Mouse (Mus musculus): Measurements from ENCODE around the gene Man1c1.

The Man1c1 gene

DNA sequence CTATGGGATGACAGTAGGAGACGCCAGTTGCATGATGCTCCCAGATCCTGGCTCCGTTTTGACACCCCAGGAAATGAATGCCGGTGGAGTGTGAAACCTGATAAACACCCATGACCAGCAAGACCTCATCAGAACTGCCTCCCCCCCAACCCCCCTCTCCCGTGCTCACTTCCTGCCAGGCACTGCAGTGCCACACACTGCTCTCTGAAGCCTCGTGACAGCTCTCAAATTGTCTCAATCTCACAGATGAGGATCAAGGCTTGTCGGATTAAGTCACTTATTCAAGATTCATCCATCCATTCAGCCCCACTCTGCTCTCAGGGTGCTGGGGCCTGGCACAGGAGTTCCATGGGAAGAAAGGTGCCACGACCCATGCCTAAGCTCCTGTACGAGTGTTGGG, 102.7 kb downstream of the Man1c1 start:
- no peaks in the 10 kb centered on the region for H3K36me3 ChIP-seq (ENCODE audit: control insufficient read depth, insufficient read depth, low read length, poor library complexity, severe bottlenecking)
- peak; percentile 76 for DNase-seq (ENCODE audit: low read depth, low spot score)

DNA sequence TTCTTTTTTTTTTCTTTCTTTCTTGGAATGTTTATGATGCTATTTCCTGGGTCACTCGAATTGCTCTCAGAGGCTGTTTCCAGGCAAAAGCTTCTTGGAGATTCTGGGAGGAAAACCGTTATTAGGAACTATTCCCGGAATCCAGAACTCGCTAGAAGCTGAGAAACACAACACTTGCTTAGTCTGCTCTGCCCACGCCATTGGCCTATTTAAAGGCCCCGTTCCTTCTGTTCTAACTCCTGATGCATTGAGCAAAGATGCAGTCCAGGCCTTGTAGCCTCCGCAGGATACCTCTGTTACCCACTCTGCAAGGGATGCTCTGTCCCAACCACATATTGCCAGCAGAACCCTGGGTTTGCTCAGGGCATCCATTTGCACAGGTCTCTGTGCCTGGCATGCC, 103.3 kb downstream of the Man1c1 start:
- no peaks in the 10 kb centered on the region for H3K27me3 ChIP-seq (ENCODE audit: control insufficient read depth, insufficient read depth, low read length, poor library complexity, severe bottlenecking)
- no peak for DNase-seq (ENCODE audit: low read depth, low spot score)
- H3K36me3 ChIP-seq (ENCODE audit: control insufficient read depth, insufficient read depth, low read length, poor library complexity, severe bottlenecking) = no peaks in the 10 kb centered on the region

More for the DNA sequence above, 102.7 kb downstream of the Man1c1 start:
- H3K27me3 ChIP-seq (ENCODE audit: control insufficient read depth, insufficient read depth, low read length, poor library complexity, severe bottlenecking) = no peaks in the 10 kb centered on the region

DNA sequence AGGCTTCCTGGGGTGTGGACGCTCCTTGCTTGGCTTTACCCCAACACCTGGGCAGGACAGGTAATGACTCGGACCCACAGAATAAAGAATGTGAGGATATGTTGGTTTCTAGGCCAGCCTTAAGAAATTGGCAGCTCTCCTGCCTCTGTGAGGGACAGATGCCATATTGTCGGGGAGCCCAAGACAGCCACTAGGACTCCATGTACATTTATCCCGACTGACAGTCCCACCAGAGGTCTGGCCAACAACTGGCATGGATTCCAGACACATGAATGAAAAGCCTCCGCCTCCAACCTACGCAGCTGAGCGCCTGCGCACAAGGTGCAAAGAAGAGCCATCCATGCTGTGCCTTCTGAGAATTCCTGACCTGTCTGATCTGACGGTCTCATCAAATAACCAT, 104.0 kb downstream of the Man1c1 start:
- Histone ChIP-seq H3K36me3 (ENCODE audit: control insufficient read depth, insufficient read depth, low read length, poor library complexity, severe bottlenecking) (no peaks in the 10 kb centered on the region), H3K27me3 (ENCODE audit: control insufficient read depth, insufficient read depth, low read length, poor library complexity, severe bottlenecking) (no peaks in the 10 kb centered on the region)
- DNase-seq (ENCODE audit: low read depth, low spot score) = no peak

DNA sequence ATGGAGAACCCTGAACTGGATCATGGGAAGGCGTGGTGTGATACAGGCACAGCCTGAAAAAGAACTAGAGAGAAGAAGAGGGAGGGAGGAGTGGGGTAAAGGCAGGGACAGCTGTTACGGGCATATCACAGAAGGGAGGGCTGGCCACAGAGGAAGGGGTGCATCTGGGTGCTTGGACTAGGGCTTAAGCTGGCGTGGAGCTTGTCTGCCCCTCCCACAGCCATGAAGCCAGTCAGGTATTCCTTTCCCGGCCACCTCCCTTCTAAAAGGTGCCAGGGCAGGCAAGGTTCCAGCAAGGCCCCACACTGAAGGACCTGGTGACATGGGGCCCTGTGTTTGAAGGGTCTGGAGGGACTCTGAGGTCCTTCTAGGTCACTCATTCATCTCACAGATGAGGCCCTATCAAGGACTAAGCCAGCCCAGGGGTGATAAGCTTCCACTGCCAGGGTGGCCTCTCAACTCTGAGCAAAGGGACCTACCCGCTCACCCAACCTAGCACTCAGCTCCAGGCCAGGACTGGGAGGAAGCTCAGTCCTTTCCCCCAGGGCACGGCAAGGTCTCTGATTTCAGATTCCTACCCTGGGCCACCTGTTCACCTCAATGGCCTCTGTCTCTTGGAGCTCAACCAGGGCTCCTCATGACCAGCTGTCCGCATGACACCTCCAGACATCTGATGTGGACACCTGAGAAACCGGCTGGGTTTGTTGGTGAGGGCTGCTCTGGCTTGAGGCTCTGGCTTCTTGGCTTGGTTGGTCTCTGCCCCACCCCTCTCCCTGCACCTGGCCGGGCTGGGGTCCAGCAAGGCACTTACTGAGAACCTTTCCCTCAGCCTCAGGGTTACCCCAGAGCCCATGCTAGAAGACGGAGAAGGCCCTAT, 107.0 kb downstream of the Man1c1 start:
- H3K27me3 ChIP-seq (ENCODE audit: control insufficient read depth, insufficient read depth, low read length, poor library complexity, severe bottlenecking) = no peaks in the 10 kb centered on the region
- H3K36me3 ChIP-seq (ENCODE audit: control insufficient read depth, insufficient read depth, low read length, poor library complexity, severe bottlenecking) = no peaks in the 10 kb centered on the region; the same call in 1 of the 2 replicates
- DNase-seq (ENCODE audit: low read depth, low spot score) = no peak

DNA sequence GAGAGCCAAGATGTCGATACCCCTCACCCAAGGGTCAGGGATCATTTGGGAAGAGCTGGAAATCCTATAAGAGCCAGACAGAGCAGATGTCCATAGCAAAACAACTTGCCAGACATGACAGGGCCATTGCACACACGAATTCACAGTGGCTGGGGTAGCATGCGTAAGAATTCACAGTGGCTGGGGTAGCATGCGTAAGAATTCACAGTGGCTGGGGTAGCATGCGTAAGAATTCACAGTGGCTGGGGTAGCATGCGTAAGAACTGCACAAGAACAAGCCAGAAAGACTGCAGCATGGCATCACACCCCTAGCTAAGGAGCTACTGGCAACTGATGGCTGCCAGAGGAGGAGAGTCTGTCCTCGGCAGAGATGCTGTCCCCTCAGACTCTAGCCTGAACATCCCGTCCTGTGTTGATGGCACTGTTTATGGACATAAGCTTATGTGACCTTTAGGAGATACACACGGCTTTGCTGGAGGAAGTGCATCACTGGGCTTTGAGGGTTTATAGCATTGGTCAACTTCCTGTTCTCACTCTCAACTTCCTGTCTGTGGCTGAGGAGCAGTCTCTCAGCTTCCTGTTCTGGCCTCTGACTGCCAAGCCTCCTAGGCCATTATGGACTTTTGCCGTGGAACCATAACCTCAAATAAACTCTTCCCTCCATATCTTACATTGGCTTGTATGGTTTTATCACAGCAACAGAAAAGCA, 109.2 kb downstream of the Man1c1 start:
- peak; percentile 51 for DNase-seq (ENCODE audit: low read depth, low spot score)
- no peaks in the 10 kb centered on the region; the same call in 1 of the 2 replicates for H3K36me3 ChIP-seq (ENCODE audit: control insufficient read depth, insufficient read depth, low read length, poor library complexity, severe bottlenecking)
- H3K27me3 ChIP-seq (ENCODE audit: control insufficient read depth, insufficient read depth, low read length, poor library complexity, severe bottlenecking) = no peaks in the 10 kb centered on the region

DNA sequence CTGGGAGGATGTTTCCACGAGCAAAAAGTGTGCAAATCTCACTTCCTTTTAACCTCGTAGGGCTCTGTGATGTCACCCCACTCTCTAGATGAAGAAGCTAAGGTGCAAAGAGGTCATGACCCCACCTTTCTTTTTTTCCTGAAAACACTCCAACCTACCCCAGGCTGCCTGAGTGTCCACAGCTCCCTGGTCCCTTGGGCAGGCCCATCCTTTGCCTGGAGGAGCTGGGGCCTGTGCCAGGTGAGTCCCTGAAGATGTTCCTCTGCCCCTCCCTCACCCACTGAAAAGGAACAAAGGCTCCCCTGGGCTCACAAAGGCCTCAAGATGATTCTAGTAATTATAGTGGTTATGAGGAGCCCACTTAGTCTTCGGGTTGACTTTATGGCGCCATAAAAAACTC, 111.6 kb downstream of the Man1c1 start:
- no peaks in the 10 kb centered on the region; the same call in 1 of the 2 replicates for H3K36me3 ChIP-seq (ENCODE audit: control insufficient read depth, insufficient read depth, low read length, poor library complexity, severe bottlenecking)
- H3K27me3 ChIP-seq (ENCODE audit: control insufficient read depth, insufficient read depth, low read length, poor library complexity, severe bottlenecking) = no peaks in the 10 kb centered on the region
- DNase-seq (ENCODE audit: low read depth, low spot score) = peak; percentile 48

DNA sequence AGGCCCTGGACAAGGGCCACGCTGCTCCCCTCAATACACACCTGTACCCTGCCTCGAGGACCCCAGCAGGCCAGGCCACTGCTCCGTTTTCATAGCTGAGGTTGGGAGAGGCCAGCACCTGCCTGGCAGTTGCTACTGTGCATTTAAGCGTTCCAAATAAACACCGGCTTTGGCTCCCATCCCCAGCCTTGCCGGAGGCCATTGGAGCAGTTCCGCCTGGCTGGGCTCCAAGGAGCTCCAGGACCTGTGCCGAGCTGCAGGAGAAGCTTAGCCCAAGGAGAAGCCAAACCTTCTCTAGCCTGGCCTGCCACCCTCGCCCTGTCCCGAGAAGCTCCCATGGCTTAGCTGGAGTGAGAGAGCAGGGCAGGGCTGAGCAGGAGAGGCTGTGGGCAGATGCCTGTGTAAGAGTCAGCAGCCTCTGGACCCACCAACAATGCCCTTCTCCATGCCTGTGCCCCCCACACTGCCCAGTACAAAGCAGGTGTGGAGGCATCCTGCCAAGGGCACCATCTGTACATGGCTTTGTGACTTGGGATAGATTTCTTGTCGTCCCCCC, 112.5 kb downstream of the Man1c1 start:
- no peak for DNase-seq (ENCODE audit: low read depth, low spot score)
- Histone ChIP-seq H3K27me3 (ENCODE audit: control insufficient read depth, insufficient read depth, low read length, poor library complexity, severe bottlenecking) (no peaks in the 10 kb centered on the region), H3K36me3 (ENCODE audit: control insufficient read depth, insufficient read depth, low read length, poor library complexity, severe bottlenecking) (no peaks in the 10 kb centered on the region; the same call in 1 of the 2 replicates)

DNA sequence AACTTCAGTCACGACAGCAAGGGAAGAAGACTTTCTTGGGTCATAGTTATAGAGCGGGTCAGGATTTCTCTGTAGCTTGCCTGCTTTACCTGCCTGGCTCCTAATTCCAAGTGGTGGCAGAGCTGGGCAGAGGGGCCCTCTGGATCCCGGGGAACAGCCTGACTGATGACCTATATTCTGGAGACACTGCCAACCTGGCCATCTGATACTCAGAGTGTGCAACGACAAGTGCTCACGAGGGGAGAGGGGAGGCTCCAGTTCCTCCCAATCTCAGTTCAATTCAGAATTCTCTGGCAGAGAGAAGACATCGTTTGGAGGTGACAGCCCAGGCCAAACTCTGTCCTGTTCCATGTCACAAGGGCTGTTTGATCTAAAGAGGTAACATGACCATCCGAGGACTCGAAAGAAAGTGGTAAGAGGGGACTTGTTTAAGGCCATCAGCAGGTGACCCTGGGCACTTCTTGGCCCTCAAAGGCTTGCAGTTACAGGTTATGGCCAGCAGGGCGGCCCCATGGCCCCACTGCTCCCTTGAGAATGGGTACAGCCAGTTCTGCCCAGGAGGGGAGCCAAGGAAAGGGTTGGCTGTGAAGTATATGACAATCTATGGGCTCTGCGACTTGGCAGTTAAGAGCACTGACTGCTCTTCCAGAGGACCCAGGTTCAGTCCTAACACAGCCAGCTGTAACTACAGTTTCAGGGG, 113.7 kb downstream of the Man1c1 start:
- peak; percentile 53 for DNase-seq (ENCODE audit: low read depth, low spot score)
- Histone ChIP-seq H3K36me3 (ENCODE audit: control insufficient read depth, insufficient read depth, low read length, poor library complexity, severe bottlenecking) (no peaks in the 10 kb centered on the region; the same call in 1 of the 2 replicates), H3K27me3 (ENCODE audit: control insufficient read depth, insufficient read depth, low read length, poor library complexity, severe bottlenecking) (no peaks in the 10 kb centered on the region)

DNA sequence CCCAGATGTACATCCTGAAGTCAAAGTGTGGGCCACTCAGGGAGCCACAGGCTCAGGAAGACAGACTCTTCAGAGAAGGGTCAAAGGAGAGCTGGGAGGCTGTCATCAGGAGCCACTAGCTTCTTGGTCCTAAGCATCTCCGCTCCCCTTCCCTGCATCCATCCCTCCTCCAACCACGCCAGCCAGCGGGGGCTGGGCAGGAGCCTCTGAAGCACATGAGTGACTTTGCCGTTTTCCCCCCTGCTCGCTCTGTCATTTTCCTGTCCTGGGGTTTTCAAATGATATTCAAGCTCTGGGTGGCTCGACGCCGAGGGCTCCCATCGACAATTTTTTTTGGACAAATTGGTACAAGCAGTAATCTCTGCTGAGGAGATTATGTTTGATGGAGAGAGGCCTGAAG, 114.3 kb downstream of the Man1c1 start:
- no peak for DNase-seq (ENCODE audit: low read depth, low spot score)
- no peaks in the 10 kb centered on the region; the same call in 1 of the 2 replicates for H3K36me3 ChIP-seq (ENCODE audit: control insufficient read depth, insufficient read depth, low read length, poor library complexity, severe bottlenecking)
- H3K27me3 ChIP-seq (ENCODE audit: control insufficient read depth, insufficient read depth, low read length, poor library complexity, severe bottlenecking) = no peaks in the 10 kb centered on the region

DNA sequence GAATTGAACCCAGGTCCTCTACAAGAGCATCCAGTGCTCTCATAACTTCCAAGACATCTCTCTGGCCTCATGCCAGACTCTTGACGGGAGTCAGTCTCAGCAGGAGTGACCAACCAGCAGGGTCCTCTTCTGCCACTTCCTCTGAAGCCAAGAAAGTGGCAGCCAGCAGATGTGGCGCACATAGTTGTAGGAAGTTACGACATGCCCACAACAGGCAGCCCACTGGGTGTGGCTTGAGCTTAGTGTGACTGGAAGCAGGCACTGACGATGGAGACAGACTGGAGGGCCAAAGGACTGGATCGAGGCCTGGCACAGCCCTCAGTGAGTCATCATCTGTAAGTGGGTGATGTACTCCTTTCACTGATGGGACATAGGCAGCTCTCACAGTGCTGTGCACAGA, 115.1 kb downstream of the Man1c1 start:
- Histone ChIP-seq H3K27me3 (ENCODE audit: control insufficient read depth, insufficient read depth, low read length, poor library complexity, severe bottlenecking) (no peaks in the 10 kb centered on the region), H3K36me3 (ENCODE audit: control insufficient read depth, insufficient read depth, low read length, poor library complexity, severe bottlenecking) (no peaks in the 10 kb centered on the region; the same call in 1 of the 2 replicates)
- no peak for DNase-seq (ENCODE audit: low read depth, low spot score)

DNA sequence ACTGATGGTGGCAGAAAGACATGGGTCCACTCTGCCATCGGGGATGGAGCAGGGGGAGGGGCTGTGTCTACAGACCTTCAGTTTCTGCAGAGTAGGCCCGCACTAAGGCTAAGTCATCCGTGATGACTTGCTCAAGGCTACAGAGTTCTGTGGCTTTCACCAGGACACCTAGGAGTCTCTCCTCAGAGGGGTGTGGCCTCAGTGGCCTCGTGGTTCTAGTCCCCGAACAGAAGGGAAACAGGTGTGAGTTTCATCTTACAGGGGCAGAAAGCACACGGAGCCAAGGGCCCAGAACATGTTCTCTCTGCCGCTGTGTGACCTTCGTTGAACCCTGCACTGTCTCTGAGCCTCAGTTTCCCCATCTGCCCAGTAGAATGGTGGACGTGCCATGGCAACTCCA, 115.8 kb downstream of the Man1c1 start:
- peak; percentile 30 for DNase-seq (ENCODE audit: low read depth, low spot score)
- Histone ChIP-seq H3K36me3 (ENCODE audit: control insufficient read depth, insufficient read depth, low read length, poor library complexity, severe bottlenecking) (no peaks in the 10 kb centered on the region), H3K27me3 (ENCODE audit: control insufficient read depth, insufficient read depth, low read length, poor library complexity, severe bottlenecking) (no peaks in the 10 kb centered on the region)

DNA sequence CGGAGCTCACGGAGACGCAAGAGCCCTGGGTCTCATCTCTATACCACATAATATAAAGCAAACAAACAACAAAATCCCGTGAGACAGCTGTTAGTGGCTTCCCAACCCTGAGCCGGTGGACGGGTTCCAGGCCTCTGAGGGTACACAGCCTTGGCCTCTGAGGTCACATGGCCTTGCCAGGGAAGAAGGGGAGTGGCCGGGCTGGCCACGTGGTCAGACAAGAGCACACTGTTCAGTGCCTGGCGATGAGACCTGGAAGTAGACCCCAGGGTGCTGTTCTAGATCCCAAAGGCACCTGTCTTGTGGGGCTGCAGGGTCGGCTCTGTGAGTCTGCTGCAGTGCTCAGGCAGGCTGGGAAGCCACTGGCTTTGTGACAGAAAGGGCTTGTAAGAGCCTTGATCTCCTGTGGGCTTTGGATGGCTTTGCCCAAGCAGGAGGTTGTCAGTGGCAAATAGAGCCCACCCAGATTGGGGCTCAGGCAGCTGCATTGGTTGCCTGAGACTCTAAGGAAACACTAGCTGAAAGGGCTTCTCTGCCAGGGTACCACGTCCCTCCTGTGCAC, 116.4 kb downstream of the Man1c1 start:
- no peaks in the 10 kb centered on the region for H3K27me3 ChIP-seq (ENCODE audit: control insufficient read depth, insufficient read depth, low read length, poor library complexity, severe bottlenecking)
- no peak for DNase-seq (ENCODE audit: low read depth, low spot score)
- no peaks in the 10 kb centered on the region for H3K36me3 ChIP-seq (ENCODE audit: control insufficient read depth, insufficient read depth, low read length, poor library complexity, severe bottlenecking)

DNA sequence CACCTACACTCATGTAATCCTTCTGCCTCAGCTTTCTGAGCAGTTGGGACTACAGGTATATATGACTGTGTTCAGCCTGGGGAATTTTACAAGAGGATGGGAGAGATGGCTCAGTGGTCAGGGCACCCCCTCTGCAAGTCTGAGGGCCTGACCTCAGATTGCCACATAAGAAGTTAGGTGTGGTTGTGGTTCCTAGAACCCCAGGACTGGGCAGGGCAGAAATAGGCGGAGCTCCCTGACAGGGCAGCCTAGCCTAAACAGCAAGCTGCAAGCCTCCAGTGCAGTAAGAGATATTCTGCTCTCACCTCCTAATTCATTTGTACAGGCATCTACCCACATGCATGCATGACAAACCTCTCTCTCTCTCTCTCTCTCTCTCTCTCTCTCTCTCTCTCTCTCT, 117.5 kb downstream of the Man1c1 start:
- no peaks in the 10 kb centered on the region for H3K36me3 ChIP-seq (ENCODE audit: control insufficient read depth, insufficient read depth, low read length, poor library complexity, severe bottlenecking)
- DNase-seq (ENCODE audit: low read depth, low spot score) = no peak
- no peaks in the 10 kb centered on the region for H3K27me3 ChIP-seq (ENCODE audit: control insufficient read depth, insufficient read depth, low read length, poor library complexity, severe bottlenecking)

DNA sequence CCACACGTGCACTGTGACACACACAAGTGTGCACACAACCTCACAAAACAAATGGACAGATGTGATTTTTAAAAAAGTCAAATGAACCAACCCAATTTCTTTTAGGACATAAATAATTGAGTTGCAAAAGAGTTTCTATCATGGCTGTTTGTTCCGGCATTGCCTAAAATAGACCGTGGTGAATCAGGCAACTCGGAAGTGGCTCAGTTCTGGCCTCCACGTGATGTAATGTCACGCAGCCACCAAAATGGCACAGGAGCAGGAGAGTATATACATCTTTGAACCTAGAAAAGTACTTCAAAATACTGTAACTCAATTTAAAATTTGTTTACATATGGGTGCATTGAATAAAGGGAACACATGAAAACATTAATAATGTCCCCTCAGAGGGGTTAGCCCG, 118.0 kb downstream of the Man1c1 start:
- DNase-seq (ENCODE audit: low read depth, low spot score) = no peak
- Histone ChIP-seq H3K27me3 (ENCODE audit: control insufficient read depth, insufficient read depth, low read length, poor library complexity, severe bottlenecking) (no peaks in the 10 kb centered on the region), H3K36me3 (ENCODE audit: control insufficient read depth, insufficient read depth, low read length, poor library complexity, severe bottlenecking) (no peaks in the 10 kb centered on the region)
